Mouse (Mus musculus) layer of hippocampus, adult 9-10 months (tissue): ENCODE results near the gene Cxcl12.

ENCODE experiments used
- DNase-seq: peaks from one replicate; pipeline ENCODE4 v3.0.0; 2022; ENCODE audit warnings: low spot score

Cxcl12 gene

GRCm38 (mm10) chr6:117175113-117175793 lies 6.9 kb downstream of the Cxcl12 start:
- no peak for DNase-seq

- no peak for DNase-seq
Observed at GRCm38 (mm10) chr6:117176406-117176805, 8.1 kb downstream of the Cxcl12 start.

GRCm38 (mm10) chr6:117180303-117180702 lies 12.0 kb downstream of the Cxcl12 start:
- DNase-seq = no peak

GRCm38 (mm10) chr6:117185381-117185780 lies 17.0 kb downstream of the Cxcl12 start:
- no peak for DNase-seq

GRCm38 (mm10) chr6:117190453-117190852 lies 22.1 kb downstream of the Cxcl12 start:
- DNase-seq = no peak

- DNase-seq = no peak
Observed at GRCm38 (mm10) chr6:117191741-117192140, 23.4 kb downstream of the Cxcl12 start.

- DNase-seq = no peak
Observed at GRCm38 (mm10) chr6:117192678-117193077, 24.3 kb downstream of the Cxcl12 start.

GRCm38 (mm10) chr6:117195270-117195669 lies 26.9 kb downstream of the Cxcl12 start:
- no peak for DNase-seq

GRCm38 (mm10) chr6:117198871-117199270 lies 30.5 kb downstream of the Cxcl12 start:
- DNase-seq = no peak

GRCm38 (mm10) chr6:117199718-117200117 lies 31.4 kb downstream of the Cxcl12 start:
- DNase-seq = no peak

GRCm38 (mm10) chr6:117200916-117201315 lies 32.6 kb downstream of the Cxcl12 start:
- DNase-seq = no peak

GRCm38 (mm10) chr6:117201396-117201795 lies 33.1 kb downstream of the Cxcl12 start:
- DNase-seq = no peak

- DNase-seq = no peak
Observed at GRCm38 (mm10) chr6:117201859-117202258, 33.5 kb downstream of the Cxcl12 start.

- no peak for DNase-seq
Observed at GRCm38 (mm10) chr6:117202856-117203400, 34.6 kb downstream of the Cxcl12 start.

- DNase-seq = no peak
Observed at GRCm38 (mm10) chr6:117204112-117204511, 35.8 kb downstream of the Cxcl12 start.

- DNase-seq = no peak
Observed at GRCm38 (mm10) chr6:117206834-117207233, 38.5 kb downstream of the Cxcl12 start.

- DNase-seq = no peak
Observed at GRCm38 (mm10) chr6:117207289-117207688, 39.0 kb downstream of the Cxcl12 start.

- no peak for DNase-seq
Observed at GRCm38 (mm10) chr6:117210086-117210485, 41.8 kb downstream of the Cxcl12 start.

- no peak for DNase-seq
Observed at GRCm38 (mm10) chr6:117210536-117210935, 42.2 kb downstream of the Cxcl12 start.

GRCm38 (mm10) chr6:117214506-117214905 lies 46.2 kb downstream of the Cxcl12 start:
- DNase-seq = no peak

- DNase-seq = peak; percentile 27
Observed at GRCm38 (mm10) chr6:117218442-117219299, 50.3 kb downstream of the Cxcl12 start.

- no peak for DNase-seq
Observed at GRCm38 (mm10) chr6:117219300-117219680, 51.0 kb downstream of the Cxcl12 start.

- no peak for DNase-seq
Observed at GRCm38 (mm10) chr6:117219911-117220481, 51.7 kb downstream of the Cxcl12 start.
